Mouse (Mus musculus) mature B cell (primary cell): ENCODE measurements around the gene AU040320.

Experiments used
- in situ Hi-C: fragments of 300-500 bp; cut with MboI; formaldehyde crosslinking; loops from 2 replicates; pipeline ENCODE4 v1.14.3; 2019

The AU040320 gene

DNA sequence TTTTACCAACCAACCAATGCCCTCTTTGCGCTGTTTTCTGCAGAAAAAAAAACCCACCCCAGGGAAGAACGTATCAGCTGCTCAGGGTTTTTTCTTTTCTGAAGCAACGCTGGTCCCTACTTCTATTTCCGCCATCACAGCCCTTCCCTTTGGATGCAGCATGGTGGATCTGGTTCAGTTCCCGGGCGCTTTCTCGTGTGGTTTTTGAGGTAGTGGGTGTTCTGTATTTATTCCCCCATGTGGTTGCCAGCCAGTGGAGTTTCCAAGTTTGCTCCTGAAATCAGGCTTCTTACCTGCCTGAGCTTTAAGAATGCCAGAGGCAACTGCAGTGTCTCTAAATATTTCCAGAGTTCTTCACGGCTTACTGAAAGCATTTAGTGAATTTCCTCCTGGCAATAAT is 29.2 kb downstream of the AU040320 start:
- in situ Hi-C loops: no loop called here

DNA sequence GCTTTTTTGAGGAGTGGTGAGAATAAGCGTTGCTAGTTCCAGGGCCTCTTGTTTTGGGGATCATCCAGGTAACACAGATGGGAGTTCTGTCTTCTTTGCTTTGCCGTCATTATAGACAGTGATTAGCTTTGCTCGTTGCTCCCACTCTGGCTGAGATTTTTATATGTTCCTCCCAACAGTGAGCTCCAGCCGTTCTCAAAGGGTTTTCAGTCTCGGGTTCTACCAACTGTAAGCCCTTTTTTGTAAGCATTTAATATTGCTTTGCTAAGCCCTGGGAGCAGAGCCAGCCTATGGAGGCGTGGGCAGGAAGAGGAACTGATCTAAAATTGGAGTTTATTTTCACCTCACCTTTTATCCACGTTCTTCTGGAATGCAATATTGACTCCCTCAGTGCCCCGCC is 29.7 kb downstream of the AU040320 start:
- in situ Hi-C loops: no loop called here

DNA sequence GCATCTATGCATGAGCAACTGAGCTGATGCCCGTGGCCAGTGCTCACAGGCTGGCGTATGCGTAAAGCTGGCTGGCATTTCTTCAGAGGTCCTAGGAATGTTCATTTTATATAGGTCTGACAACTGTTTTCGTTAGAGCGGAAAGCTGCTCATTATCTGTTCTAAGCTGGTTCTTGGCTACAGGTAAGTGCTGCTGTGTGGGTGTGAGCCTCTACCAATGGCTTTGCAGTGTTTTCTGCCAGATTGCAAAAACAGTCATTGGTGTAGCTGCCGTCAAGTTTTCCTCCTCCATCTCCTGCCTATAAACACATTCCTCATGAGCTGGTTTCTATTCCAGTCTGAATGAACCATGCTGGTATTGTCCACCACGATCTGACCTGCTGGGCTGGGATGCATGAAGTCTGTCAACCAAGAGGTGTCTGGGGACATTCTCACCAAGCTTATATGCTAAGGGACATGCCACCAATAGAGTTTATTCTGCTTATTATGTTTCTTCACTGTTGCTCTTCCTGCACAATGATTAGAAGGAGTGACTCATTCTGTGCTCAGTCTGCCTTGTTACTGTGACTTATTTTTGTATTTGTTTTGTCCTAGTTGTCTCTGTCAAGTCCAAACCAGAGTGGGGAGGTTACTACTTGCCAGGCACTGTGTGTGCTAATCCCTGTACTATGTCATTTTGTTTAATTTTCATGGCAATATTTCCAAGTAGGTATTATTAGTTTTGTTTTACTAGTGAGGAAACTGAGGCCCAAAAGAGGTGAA is 39.2 kb downstream of the AU040320 start:
- in situ Hi-C loops: no loop called here

DNA sequence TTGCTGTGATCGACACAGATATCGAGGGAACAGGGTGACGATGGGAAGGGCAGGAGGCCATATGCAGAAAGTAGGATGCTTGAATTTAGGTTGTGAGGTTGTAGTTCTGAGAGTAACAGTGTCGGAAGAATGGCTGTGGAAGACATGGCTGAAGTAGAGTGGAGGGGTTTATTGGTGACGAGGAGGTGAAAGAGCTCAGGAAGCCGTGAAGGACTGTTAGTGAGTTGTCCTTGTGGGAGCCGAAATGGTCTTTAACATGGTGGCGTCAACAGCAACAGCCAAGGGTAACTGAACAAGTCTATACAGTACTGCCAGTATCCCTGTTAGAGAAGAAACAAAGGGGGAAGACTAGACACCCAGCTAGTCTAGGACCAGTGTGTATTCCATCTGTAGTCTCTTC is 48.8 kb downstream of the AU040320 start:
- in situ Hi-C loops: no loop called here

DNA sequence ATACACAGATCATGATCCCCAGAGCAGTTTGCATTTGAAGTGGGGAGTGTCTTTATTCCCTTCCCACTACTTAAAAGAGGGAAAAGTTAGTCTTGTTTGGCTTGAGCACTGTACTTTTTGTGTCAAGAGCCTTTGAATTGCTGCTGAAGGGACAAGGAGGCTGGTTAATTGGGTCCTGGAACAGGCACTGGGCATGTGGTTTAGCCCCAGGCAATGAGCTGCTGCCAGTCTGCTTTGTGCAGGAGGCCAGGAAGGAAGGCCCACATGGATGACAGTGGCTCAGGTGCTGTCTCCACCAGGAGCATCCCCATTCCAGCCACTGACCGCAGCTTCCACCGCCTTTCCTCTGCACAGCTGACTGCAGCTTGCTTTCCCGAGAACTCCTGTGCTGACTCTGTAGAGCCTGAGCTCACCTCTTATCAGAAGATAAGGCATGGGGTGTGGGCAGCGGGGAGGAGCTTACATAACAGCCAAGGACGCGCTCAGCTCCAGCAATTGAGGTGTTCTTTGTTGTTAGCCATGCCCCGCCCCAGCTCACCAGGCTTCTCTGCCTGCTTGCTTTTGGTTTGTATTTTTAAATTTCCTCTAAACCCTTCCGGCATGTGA is 50.0 kb downstream of the AU040320 start:
- in situ Hi-C loops: no loop called here

DNA sequence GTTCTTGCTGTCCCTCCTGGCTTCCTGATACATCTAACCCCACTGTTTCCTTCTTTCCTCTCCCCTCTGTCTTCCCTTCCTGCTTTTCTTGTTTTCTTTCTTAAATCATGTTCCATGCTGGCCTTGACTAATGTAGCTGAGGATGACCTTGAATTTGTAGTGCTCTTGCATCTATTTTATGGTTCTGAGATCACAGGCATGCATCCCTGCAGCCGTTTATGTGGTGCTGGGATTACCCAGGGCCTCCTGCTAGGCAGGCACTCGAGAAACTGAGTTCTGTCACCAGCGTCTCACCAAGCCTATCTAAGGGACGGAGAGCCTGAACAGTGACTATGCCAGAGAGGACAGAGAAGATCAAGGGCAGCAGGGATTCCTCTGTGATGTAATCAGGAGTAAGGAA is 52.4 kb downstream of the AU040320 start:
- in situ Hi-C loops: no loop called here

DNA sequence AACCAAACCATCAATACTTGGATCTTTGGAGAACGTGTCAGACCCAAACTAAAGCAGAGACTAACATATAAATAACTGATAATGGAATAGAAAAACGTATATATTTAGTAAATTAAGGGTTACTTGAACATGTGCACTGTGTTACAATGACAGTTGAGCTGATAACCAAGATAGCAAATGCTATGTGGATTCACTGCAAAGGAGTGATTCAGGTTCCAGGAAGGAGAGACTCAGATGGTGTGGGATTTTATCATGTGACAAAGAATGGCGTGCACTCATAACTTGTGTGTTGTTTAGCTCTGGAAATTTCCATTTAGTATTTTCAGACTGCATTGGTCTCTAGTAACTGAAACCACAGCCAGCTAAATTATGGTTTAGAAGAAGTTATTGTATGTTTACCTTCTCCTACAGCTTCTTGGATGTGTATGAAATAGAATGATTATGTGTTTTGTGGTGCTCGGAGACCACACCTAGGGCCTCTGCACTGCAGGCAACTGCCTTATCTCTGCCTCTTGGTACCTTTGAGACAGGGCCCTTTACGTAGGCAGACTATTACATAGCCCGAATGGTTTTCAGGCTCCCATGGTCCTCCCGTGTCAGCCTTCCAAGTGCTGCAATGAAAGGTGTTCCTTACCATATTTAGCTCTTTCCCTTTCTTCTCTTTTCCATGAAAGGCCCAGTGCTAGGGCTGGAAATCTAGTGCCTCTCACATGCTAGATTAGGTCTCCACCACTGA is 53.5 kb downstream of the AU040320 start:
- in situ Hi-C loops: no loop called here

DNA sequence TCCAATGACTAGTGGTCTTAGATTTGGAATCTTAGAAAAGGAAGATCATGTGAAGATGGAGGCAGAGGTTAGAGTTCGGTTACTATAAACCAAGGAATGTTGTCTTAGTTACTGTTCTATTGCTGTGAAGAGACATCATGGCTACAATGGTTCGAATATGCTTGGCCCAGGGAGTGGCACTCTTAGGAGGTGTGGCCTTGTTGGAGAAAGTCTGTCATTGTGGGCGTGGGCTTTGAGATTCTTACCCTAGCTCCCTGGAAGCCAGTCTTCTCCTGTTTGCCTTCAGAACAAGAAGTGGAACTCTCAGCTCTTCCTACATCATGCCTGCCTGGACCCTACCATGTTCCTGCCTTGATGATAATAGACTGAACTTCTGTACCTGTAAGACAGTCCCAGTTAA is 57.2 kb downstream of the AU040320 start:
- in situ Hi-C loops: no loop called here

DNA sequence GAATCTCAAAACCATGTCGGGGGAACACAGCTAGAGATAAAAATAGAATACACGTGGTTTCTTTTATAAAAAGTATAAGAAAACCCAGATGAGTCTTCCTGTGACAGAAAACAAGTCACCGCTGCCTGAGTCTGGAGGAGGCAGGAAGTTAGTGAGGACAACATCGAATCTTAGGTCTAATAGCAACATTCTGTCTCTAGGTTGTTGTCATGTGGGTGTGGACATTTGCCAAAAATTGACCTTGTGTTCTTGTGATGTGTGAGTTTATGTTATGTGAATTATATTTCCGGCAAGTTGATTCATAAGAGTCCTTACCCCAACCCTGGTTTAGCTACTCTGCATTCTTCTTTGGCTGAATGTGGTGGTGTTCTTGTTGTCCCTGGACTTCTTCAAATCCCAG is 59.9 kb downstream of the AU040320 start:
- in situ Hi-C loops: no loop called here

DNA sequence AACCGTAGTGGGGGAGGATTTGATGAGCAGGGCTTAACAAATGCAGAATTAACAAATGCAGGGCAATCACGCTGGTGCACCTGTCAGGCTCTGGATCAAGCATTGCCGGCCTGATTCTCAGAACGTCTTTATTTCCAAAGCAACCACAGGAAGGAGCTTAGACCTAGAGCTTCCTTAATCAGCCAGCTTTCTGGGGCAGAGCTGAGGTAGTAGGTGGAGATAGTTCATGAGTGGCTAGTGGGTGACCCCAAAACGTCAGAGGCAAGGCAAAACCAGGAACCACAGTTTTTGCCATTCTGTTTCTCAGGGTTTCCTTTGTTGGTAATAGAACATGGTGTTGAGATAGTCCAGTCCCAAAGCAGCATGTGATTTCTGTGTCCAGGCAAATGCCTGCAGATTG is 61.5 kb downstream of the AU040320 start:
- in situ Hi-C loops: no loop called here

DNA sequence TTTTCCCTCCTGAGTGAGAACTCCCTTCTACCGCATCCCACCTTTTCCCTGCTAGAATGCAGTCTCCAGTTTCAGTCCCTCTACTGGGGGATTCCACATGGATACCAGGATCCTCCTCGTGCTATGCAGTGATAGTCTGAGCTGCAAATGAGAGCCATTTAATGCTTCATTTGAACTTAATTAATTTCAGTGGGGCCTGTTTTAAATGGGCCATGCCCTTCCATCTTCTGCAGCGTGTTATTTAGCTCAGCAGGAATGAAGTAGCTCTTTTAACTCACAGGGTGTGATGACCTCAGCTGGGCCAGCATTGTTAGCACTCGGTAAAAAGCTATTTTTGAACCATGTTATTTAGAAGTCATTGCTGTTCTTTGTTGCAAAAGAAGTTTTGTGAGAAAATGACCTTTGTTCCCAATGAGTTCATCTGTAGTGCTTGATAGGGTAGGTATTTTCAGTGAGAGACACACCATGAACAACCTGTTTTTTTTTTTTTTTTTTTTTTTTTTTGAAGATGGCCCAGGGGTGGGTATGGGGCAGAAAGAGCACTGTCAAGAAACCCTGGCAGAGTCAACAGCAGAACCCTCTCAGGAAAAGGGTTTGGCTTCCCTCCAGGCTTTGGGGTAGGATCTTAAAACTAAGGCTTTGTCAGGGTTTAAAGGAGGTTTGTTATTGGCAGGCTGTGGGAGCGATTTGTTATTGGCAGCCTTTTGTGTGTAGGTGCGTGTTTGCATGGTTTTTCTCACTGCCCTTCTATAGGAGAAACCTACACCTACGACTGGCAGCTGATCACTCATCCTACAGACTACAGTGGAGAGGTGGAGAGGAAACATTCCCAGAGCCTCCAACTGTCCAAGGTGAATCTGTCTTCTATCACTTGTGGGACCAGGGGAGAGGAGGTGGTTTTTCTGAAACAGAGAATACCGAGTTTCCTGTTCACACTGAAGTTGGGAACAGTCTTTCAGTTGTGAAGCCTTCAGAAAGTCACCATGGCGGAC is 69.8 kb downstream of the AU040320 start:
- in situ Hi-C loops: no loop called here

DNA sequence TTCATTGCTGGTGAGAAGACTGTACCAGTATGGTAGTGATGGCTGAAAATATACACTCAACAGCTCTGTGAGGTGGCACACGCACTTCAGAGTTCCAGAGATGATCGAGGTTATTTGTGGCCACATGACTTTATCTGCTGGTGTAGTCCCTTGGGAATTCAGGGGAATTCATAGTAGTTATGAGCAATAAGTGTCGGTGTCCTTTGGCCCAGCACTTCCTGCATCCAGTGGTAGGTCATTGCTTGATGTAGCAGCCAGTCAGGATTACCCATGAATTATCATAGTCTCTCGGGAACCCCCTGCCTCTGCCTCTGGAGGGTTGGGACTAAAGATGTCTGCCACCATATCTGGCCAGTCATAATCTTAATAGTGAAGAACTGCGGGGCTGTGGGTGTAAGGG is 70.6 kb downstream of the AU040320 start:
- in situ Hi-C loops: no loop called here

DNA sequence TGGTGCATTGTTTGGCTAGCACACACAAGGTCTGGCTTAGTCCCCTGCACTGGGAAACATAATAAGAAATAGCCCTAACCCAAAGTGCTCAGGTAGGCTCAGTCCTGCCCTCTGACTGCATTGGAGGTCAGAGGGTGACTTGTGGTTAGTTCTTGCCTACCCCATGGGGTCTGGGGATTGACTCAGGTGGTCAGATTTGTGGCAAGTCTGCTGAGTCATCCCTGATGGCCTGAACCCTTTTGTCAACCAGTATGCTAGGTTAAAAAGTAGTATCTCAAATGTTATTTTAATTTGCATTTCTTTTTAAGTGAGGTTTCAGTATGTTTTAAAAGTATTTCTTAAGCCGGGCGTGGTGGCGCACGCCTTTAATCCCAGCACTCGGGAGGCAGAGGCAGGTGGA is 77.8 kb downstream of the AU040320 start:
- in situ Hi-C loops: no loop called here

DNA sequence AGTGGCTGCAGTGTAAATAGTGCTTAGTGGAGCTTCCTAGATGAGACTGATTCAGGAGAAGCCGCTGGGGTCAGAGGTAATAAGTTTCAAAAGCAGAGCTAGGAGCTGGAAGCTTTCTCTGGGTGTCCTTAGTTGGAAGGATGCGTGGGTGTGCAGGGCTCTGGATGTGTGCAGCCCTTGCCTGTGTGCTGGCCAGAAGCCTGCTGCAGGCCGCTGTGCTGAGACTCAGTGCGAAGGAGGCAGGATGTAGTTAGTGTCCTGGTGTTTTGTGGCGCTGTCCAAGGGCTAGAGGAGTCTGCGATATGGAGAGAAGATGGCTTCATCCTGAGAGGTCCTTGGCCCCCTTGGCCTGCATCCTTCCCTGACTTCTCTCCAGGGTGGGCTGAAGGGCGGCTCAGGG is 85.5 kb downstream of the AU040320 start:
- in situ Hi-C loops: no loop called here

DNA sequence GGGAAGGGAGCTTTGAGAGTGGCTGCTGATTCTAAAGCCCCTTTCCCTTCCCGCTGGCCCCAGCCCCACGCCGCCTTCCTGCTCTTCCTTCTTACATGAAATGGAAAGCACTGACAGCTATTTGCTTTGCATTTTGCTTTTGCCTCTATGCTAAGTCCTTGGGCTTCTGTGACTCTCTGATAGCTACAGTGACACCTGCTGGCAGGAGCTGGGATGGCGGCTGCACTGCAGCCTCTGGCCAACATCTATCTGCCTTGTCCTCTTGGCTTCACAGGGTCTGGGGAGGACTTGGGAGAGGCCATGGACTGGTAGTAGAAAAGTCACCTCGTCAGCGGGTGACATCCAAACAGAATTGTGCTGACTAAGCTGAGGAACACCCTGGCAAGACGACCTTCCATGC is 86.5 kb downstream of the AU040320 start:
- in situ Hi-C loops: no loop called here

DNA sequence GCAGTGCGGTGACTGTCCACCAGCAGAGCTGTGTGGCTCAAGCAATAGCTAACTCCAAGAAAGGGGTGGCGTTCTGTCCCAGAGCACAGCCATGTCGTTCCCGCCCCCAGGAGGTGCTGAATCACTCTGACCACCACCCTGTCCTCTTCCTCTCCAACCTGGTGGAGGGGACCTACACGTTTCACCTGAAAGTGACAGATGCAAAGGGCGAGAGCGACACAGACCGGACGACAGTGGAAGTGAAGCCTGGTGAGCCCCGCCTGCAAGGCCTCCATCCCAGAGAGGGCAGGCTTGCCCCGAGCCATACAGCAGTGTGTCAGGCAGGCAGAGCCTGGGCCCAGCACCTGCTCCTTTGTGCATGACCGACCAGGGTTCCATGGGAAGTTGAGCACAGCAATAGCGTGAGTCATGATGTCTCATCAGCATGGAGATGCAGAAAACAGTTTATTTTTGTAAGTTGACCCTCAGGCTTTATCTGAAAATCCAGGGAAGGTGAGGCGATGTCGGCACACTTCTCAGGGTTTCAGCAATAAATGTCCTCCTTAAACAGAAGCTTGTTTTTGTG is 87.7 kb downstream of the AU040320 start:
- in situ Hi-C loops: no loop called here

DNA sequence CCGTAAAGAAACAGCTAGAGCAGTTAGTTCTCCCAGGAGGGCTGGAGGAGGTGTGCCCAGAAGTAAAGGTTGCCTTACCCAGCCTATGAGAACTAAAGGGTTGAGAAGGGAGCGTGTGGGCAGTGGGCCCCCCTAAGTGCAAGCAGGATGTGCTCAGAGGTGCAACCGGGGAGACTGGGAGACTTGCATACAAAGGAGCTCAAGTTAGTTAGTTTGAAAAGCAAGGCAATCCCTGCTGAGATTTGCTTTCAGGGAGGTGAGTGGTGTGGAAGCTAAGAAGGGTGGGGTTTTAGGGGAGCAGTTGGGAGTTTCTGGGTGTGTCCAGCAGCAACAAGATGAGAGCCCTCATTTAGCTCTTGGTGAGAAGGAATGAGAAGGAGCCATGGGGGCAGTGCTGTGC is 89.6 kb downstream of the AU040320 start:
- in situ Hi-C loops: no loop called here

DNA sequence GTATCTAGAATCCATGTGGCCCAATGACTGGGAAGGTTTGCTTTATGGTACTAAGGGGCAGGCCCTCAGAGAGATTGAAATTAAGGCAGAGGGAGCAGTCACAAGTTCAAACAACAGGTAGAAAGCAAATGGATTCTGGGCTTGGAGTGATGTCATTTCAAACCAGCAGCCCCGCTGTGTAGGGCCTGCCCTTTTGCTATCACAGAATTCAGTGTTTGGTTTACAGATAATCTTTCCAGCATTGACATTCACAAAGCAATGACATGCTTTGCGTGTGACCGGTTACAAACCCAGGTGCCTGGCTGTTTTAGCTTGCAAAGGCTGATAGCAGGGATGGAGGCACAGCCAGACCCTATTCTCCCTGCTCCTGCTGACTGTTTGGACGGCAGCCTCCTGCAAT is 92.3 kb downstream of the AU040320 start:
- in situ Hi-C loops: no loop called here

DNA sequence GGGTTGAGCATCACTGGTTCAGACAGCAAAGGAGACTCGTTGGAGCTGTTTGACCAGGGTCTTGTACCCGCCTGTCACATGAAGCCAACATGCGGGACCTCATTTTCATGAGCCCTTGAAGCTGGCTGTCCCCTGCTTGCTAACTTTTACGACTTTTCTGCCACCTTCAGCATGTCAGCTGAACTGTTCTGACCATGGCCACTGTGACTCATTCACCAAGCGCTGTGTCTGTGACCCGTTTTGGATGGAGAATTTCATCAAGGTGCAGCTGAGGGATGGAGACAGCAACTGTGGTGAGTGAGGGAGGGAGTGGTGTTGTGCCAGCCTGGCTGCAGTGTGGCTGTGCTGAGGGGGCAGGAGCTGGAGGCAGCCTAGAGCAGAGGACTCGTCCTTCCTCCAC is 93.6 kb downstream of the AU040320 start:
- in situ Hi-C loops: no loop called here

DNA sequence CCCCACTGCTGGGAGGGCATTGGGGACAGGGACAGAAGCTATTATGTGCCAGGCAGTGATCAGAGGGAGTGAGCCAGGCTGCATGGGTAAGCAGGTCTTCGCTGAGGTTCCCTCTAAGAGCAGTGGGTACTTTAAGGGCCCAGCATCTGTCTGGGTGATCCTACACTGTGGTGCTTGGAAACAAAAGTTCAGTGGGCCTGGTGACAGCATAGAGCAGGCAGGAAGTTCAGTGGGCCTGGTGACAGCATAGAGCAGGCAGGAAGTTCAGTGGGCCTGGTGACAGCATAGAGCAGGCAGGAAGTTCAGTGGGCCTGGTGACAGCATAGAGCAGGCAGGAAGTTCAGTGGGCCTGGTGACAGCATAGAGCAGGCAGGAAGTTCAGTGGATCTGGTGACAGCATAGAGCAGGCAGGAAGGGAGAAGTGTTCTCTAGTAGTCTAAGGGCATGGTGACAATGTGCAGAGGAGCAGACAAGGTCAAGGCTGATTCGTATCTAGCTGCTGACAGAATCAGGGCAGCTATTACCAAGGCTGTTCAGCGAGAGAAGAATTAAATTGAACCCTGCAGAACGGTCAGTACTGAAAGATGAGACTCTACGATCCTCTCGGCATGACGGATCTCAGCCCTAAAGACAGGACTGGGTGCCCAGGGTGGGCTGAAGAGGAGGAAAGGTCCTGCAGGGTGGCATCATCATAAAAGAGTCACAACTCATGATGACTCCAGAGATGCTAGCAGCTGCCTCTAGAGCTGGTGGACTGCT is 96.9 kb downstream of the AU040320 start:
- in situ Hi-C loops: no loop called here

DNA sequence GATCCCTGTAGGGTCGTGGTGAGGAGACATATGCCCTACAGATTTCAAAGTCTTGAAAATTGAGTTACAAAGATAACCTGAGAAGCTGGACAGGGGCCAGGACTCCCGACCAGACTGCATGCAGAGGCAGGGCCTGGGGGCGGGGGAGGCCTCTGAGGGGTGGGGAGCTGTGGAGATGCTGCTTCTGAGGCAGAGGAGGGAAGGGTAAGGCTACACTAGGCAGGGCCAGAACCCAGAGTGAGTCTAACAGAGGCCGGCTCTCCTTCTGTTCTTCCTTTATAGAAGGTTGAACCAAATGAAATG is 97.4 kb downstream of the AU040320 start:
- in situ Hi-C loops: no loop called here
